Mouse (Mus musculus): ENCODE measurements around the gene Hipk2. TPM values are rescaled to one million over a fixed set of nuclear protein-coding genes. Genes with fewer than 3 reads are reported as not detected.

The Hipk2 gene
- total and polyA plus RNA-seq, 2 experiments from 2014 or later = 24.9 to 60.3 TPM

DNA sequence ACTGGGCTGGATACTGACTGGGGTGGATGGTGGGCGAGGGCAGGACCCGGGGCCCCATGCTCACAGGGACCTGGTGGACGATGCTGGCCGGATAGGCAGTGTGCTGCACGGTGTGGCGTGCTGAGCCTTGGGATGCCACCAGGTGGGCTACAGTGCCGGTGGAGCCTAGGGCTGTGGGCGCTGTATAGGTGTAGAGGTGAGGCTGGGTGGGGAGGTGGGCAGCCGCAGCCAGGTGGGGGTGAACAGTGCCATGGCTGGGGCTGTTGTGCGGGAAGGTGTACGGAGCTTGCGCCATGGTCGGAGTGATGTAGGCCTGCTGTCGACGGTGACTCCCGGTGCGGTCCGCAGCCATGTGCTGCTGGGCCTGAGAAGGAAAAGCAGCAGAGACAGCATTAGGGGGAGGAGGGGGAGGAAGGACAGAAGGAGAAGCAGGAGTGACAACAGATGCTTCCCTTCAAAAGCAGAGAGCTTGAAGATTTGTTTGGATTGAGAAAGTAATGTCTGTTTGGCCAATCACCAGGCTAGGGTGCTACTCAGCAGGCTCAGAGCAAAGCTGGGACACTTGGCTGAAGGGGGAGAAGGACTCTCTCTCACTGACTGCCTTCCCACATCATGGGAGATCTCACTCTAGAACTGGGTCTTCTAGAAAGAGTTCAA, 177.6 kb downstream of the Hipk2 start:
- Histone ChIP-seq H3K9me3 (ENCODE audit: low read length) (no peaks in the 10 kb centered on the region), H3K27me3 (ENCODE audit: insufficient read depth, low read length) (no peaks in the 10 kb centered on the region), H3K4me3 (ENCODE audit: low read length) (no peak overlapping the region), H3K4me2 (ENCODE audit: low read depth, low read length) (no peak overlapping the region), H3K9ac (replicated peaks; ENCODE audit: low read length) (no peak overlapping the region), H3K27ac (no peak overlapping the region), H3K36me3 (ENCODE audit: insufficient read depth, low read length) (peaks cover 48% of the 10 kb centered on the region), H3K4me1 (ENCODE audit: insufficient read depth, low read length) (no peaks in the 10 kb centered on the region)
- DNase-seq (ENCODE audit: low spot score) (no peak), ATAC-seq (no peak; the same call in 1 of the 2 replicates)
- TF ChIP-seq CTCF (IDR thresholded peaks at IDR 0.05; ENCODE audit: low read depth) = no peak
- WGBS = 96% methylated on average over 18 of the region's 18 CpGs

DNA sequence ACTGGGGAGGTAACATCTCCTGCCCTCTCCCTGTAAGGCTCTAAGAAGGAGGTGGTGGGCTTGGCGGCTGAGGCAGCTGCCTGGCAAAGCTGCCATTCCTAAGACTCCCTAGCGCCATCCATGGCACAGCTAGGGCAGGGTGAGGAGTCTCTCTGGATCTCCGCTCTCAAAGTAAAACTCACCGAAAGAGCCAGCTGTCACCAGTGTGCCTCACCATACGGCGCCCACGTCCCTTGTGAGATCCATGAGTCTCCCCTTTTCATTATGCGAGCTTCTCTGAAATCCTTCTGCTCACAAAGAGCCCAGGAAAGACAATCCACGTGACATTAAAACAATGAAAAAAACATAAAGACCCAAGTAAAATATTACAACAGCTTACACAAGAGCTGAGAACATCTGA, 179.4 kb downstream of the Hipk2 start:
- Histone ChIP-seq H3K9me3 (ENCODE audit: low read length) (no peaks in the 10 kb centered on the region), H3K4me2 (ENCODE audit: low read depth, low read length) (no peak overlapping the region), H3K9ac (replicated peaks; ENCODE audit: low read length) (no peak overlapping the region), H3K36me3 (ENCODE audit: insufficient read depth, low read length) (peaks cover 30% of the 10 kb centered on the region), H3K4me3 (ENCODE audit: low read length) (no peak overlapping the region), H3K27ac (no peak overlapping the region), H3K4me1 (ENCODE audit: insufficient read depth, low read length) (no peaks in the 10 kb centered on the region), H3K27me3 (ENCODE audit: insufficient read depth, low read length) (no peaks in the 10 kb centered on the region)
- DNase-seq (ENCODE audit: low spot score) = no peak
- TF ChIP-seq CTCF (IDR thresholded peaks at IDR 0.05; ENCODE audit: low read depth) = no peak
- ATAC-seq = no peak
- 70% methylated on average over 9 of the region's 9 CpGs for WGBS

GRCm38 (mm10) chr6:38695380-38696054, 180.4 kb downstream of the Hipk2 start:
- peak; percentile 90 for TF ChIP-seq CTCF (IDR thresholded peaks at IDR 0.05; ENCODE audit: low read depth)
- no peaks in the 10 kb centered on the region for H3K4me1 ChIP-seq (ENCODE audit: insufficient read depth, low read length)
- no peak overlapping the region for H3K4me3 ChIP-seq (ENCODE audit: low read length)
- H3K9ac ChIP-seq (replicated peaks; ENCODE audit: low read length) = no peak overlapping the region
- 21% methylated on average over 9 of the region's 9 CpGs for WGBS
- DNase-seq (ENCODE audit: low spot score) = peak; percentile 96
- no peak overlapping the region for H3K4me2 ChIP-seq (ENCODE audit: low read depth, low read length)
- no peak overlapping the region for H3K27ac ChIP-seq
- no peaks in the 10 kb centered on the region for H3K27me3 ChIP-seq (ENCODE audit: insufficient read depth, low read length)
- H3K36me3 ChIP-seq (ENCODE audit: insufficient read depth, low read length) = peaks cover 27% of the 10 kb centered on the region
- ATAC-seq = peak; percentile 84
- no peaks in the 10 kb centered on the region for H3K9me3 ChIP-seq (ENCODE audit: low read length)

DNA sequence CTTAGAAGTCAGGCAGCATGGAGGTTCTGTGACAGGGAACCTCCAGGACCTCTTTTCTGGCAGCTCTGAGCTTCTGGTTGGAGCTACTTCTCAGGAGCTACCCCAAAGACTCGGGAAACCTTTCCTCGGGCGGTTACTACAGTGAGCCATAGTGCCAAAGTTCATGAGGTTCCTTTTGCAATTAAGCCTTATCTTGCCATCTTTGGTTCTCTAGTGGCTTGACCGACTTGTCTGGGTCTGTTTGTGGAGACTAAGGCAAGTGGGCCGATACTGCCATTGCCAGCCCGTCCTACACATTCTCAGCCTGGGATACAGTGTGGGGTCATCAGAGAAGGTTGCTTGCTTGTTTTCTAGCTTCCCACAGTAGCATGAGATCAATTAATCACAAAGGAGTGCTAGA, 183.4 kb downstream of the Hipk2 start:
- no peak for TF ChIP-seq CTCF (IDR thresholded peaks at IDR 0.05; ENCODE audit: low read depth)
- no peak overlapping the region for H3K4me3 ChIP-seq (ENCODE audit: low read length)
- 96% methylated on average over 6 of the region's 6 CpGs for WGBS
- no peak overlapping the region for H3K9ac ChIP-seq (replicated peaks; ENCODE audit: low read length)
- no peaks in the 10 kb centered on the region for H3K4me1 ChIP-seq (ENCODE audit: insufficient read depth, low read length)
- no peak overlapping the region for H3K4me2 ChIP-seq (ENCODE audit: low read depth, low read length)
- peaks cover 6% of the 10 kb centered on the region; the same call in 1 of the 2 replicates for H3K36me3 ChIP-seq (ENCODE audit: insufficient read depth, low read length)
- H3K27me3 ChIP-seq (ENCODE audit: insufficient read depth, low read length) = no peaks in the 10 kb centered on the region
- DNase-seq (ENCODE audit: low spot score) (no peak), ATAC-seq (no peak)
- H3K9me3 ChIP-seq (ENCODE audit: low read length) = no peaks in the 10 kb centered on the region
- H3K27ac ChIP-seq = no peak overlapping the region

DNA sequence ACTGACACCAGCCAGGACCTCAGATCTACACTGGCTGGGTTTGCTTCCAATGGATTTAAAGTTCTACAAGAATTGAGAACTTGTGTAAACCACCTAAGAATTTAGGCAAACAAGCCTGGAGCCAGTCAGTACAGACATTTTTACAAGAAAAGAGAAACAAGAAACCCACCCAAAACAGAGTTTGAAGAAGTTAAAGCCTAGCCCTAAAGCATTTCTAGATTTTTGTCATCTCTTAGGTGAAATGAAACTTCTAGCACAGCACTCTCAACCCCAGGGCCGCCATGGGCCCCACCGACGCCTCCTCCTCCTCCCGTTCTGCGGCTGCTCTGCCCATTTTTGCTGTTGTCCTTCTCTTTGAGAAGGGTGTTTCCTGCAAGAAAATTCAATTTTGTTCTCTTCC, 184.9 kb downstream of the Hipk2 start:
- Histone ChIP-seq H3K9me3 (ENCODE audit: low read length) (no peaks in the 10 kb centered on the region), H3K27ac (no peak overlapping the region), H3K4me1 (ENCODE audit: insufficient read depth, low read length) (no peaks in the 10 kb centered on the region), H3K36me3 (ENCODE audit: insufficient read depth, low read length) (peaks cover 1% of the 10 kb centered on the region; the same call in 1 of the 2 replicates), H3K9ac (replicated peaks; ENCODE audit: low read length) (no peak overlapping the region), H3K4me2 (ENCODE audit: low read depth, low read length) (no peak overlapping the region), H3K27me3 (ENCODE audit: insufficient read depth, low read length) (no peaks in the 10 kb centered on the region), H3K4me3 (ENCODE audit: low read length) (no peak overlapping the region)
- WGBS = 91% methylated on average over 5 of the region's 5 CpGs
- DNase-seq (ENCODE audit: low spot score) (no peak), ATAC-seq (no peak)
- no peak for TF ChIP-seq CTCF (IDR thresholded peaks at IDR 0.05; ENCODE audit: low read depth)

GRCm38 (mm10) chr6:38690615-38691014, 185.3 kb downstream of the Hipk2 start:
- Histone ChIP-seq H3K9me3 (ENCODE audit: low read length) (no peaks in the 10 kb centered on the region), H3K9ac (replicated peaks; ENCODE audit: low read length) (no peak overlapping the region), H3K27me3 (ENCODE audit: insufficient read depth, low read length) (no peaks in the 10 kb centered on the region), H3K4me3 (ENCODE audit: low read length) (no peak overlapping the region), H3K36me3 (ENCODE audit: insufficient read depth, low read length) (no peaks in the 10 kb centered on the region; the same call in 1 of the 2 replicates), H3K4me2 (ENCODE audit: low read depth, low read length) (no peak overlapping the region), H3K4me1 (ENCODE audit: insufficient read depth, low read length) (no peaks in the 10 kb centered on the region), H3K27ac (no peak overlapping the region)
- no peak for DNase-seq (ENCODE audit: low spot score)
- no peak for TF ChIP-seq CTCF (IDR thresholded peaks at IDR 0.05; ENCODE audit: low read depth)
- ATAC-seq = no peak
- 66% methylated on average over 4 of the region's 4 CpGs for WGBS

DNA sequence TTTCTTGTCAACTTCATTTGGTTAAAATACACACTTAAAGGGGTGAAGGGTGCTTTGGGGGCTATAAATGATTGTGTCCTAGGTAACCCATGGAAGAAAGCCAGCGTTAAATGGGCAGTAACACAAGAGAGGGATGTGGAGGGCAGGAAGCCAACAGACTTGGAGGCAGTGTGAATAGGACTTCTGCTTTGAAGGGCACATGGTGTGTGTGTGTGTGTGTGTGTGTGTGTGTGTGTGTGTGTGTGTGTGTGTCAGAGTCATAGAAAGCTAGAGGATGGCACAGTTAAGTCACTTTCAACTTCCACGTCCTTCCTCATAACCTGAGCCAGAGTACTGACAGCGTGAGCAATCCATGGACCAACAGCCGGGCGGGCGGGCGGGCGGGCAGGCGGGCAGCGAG, 187.1 kb downstream of the Hipk2 start:
- WGBS = 61% methylated on average over 10 of the region's 10 CpGs
- Histone ChIP-seq H3K4me2 (ENCODE audit: low read depth, low read length) (no peak overlapping the region), H3K27ac (no peak overlapping the region), H3K9ac (replicated peaks; ENCODE audit: low read length) (no peak overlapping the region), H3K36me3 (ENCODE audit: insufficient read depth, low read length) (no peaks in the 10 kb centered on the region; the same call in 1 of the 2 replicates), H3K4me3 (ENCODE audit: low read length) (no peak overlapping the region), H3K4me1 (ENCODE audit: insufficient read depth, low read length) (no peaks in the 10 kb centered on the region), H3K27me3 (ENCODE audit: insufficient read depth, low read length) (no peaks in the 10 kb centered on the region), H3K9me3 (ENCODE audit: low read length) (no peaks in the 10 kb centered on the region)
- DNase-seq (ENCODE audit: low spot score) = peak; percentile 71
- peak; percentile 66 for ATAC-seq
- no peak for TF ChIP-seq CTCF (IDR thresholded peaks at IDR 0.05; ENCODE audit: low read depth)
